Comparison of ENCODE assay signal across 7 mouse cellular contexts in the genomic region with DNA sequence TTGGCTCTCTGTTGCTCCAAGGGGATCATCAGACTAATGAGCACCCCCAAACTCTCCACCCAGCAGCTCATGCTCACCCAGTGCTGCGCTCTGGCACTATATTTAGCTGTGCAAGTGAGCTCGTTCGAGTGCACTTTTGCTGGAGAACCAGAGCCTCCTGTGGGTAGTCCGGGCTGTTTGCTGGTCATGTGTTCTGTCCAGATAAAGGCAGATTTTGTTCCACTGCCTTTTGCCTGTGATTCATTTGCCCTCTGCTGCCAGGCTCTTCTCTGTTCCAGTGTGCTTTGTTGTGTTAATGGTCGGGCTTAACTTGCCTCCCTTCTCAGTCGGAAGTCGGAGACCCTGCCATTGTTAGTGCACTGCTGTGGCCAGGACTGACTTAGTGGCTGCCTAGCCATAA. TPM values are rescaled to one million over a fixed set of nuclear protein-coding genes. Genes with fewer than 3 reads are reported as not detected.
DNase-seq lines count a peak whose midpoint lies in the region; ATAC-seq and TF ChIP-seq lines count a peak whose summit lies in the region.

No protein-coding gene starts in this region.

- H3K4me3 ChIP-seq in E14TG2a.4 (replicated peaks; ENCODE audit: low read length): peak overlapping the region; percentile 74
- peak overlapping the region; percentile 68; the same call in 1 of the 2 replicates for H3K4me3 ChIP-seq in forebrain, embryonic 16.5 days (replicated peaks; ENCODE audit: low read length)
- H3K4me3 ChIP-seq in limb, embryonic 10.5 days: no peak overlapping the region

- no peak overlapping the region for H3K9ac ChIP-seq in forebrain, embryonic 16.5 days (replicated peaks; ENCODE audit: low read depth, low read length)

- H3K27me3 ChIP-seq in E14TG2a.4 (ENCODE audit: insufficient read depth, low read length): no peaks in the 10 kb centered on the region
- H3K27me3 ChIP-seq in forebrain, embryonic 16.5 days (replicated peaks; ENCODE audit: control insufficient read depth, insufficient read depth, low read length): no peaks in the 10 kb centered on the region
- no peaks in the 10 kb centered on the region for H3K27me3 ChIP-seq in limb, embryonic 10.5 days (ENCODE audit: low read depth, poor library complexity, severe bottlenecking)

- TF ChIP-seq CTCF in E14TG2a.4 (conservative IDR thresholded peaks at IDR 0.05; ENCODE audit: low read length): no peak

- no peaks in the 10 kb centered on the region for H3K9me3 ChIP-seq in E14TG2a.4 (ENCODE audit: low read length)
- H3K9me3 ChIP-seq in forebrain, embryonic 16.5 days (ENCODE audit: control insufficient read depth, low read length): no peaks in the 10 kb centered on the region
- no peaks in the 10 kb centered on the region for H3K9me3 ChIP-seq in limb, embryonic 10.5 days (replicated peaks)

- peak overlapping the region; percentile 83 for H3K4me2 ChIP-seq in forebrain, embryonic 16.5 days (ENCODE audit: low read length)

- WGBS in forebrain, embryonic 16.5 days: 29% methylated on average over 7 of the region's 7 CpGs
- 80% methylated on average over 7 of the region's 7 CpGs for WGBS in limb, embryonic 10.5 days

- peak; percentile 90 for DNase-seq in ES-CJ7 (ENCODE audit: low read depth, low spot score)
- no peak for DNase-seq in limb, embryonic 10.5 days (ENCODE audit: low spot score)
- no peak for DNase-seq in retina, embryonic 14.5 days (ENCODE audit: low spot score)
- DNase-seq in thymus, adult 18-20 months: no peak

- no peak for ATAC-seq in forebrain, embryonic 16.5 days
- ATAC-seq in CD4-positive, CD25-positive, alpha-beta regulatory T cell, adult 4 months: no peak

- peak overlapping the region; percentile 61 for H3K27ac ChIP-seq in forebrain, embryonic 16.5 days (ENCODE audit: low read length)
- H3K27ac ChIP-seq in limb, embryonic 10.5 days: peak overlapping the region; percentile 12; the same call in 1 of the 2 replicates

- peaks cover 45% of the 10 kb centered on the region for H3K36me3 ChIP-seq in E14TG2a.4 (ENCODE audit: insufficient read depth, low read length)
- peaks cover 25% of the 10 kb centered on the region for H3K36me3 ChIP-seq in forebrain, embryonic 16.5 days (ENCODE audit: control insufficient read depth, insufficient read depth)
- peaks cover 66% of the 10 kb centered on the region for H3K36me3 ChIP-seq in limb, embryonic 10.5 days

- H3K4me1 ChIP-seq in E14TG2a.4 (replicated peaks; ENCODE audit: low read depth, low read length): peaks cover 65% of the 10 kb centered on the region
- peaks cover 34% of the 10 kb centered on the region for H3K4me1 ChIP-seq in forebrain, embryonic 16.5 days (replicated peaks; ENCODE audit: control insufficient read depth, insufficient read depth, low read length)
- peaks cover 27% of the 10 kb centered on the region for H3K4me1 ChIP-seq in limb, embryonic 10.5 days

RNA-seq across cellular contexts. Expression of gene Gm17349, which starts 0.4 kb away (rescaled TPM):
- not detected in 2 replicates for polyA plus RNA-seq in forebrain, embryonic 16.5 days (2015; fragmentation: Nextera tagmentation; extraction: Ambion mirVana)
- polyA plus RNA-seq in limb, embryonic 10.5 days (2016; fragmentation: Nextera tagmentation; extraction: Ambion mirVana): not detected in 2 replicates
- not detected for polyA plus RNA-seq in CD4-positive, CD25-positive, alpha-beta regulatory T cell, adult 4 months (2017; shearing (Covaris generic))

RNA-seq across cellular contexts. Expression of gene Smarcd1, which starts 3.0 kb away (rescaled TPM):
- 111 and 116 TPM in 2 replicates for polyA plus RNA-seq in forebrain, embryonic 16.5 days (2015; fragmentation: Nextera tagmentation; extraction: Ambion mirVana)
- 84.0 and 85.8 TPM in 2 replicates for polyA plus RNA-seq in limb, embryonic 10.5 days (2016; fragmentation: Nextera tagmentation; extraction: Ambion mirVana)
- polyA plus RNA-seq in CD4-positive, CD25-positive, alpha-beta regulatory T cell, adult 4 months (2017; shearing (Covaris generic)): 10 to 100 TPM; 10.0 to 14.8 TPM

RNA-seq across cellular contexts. Expression of gene Gpd1, which starts 12.4 kb away (rescaled TPM):
- 2.4 and 2.9 TPM in 2 replicates for polyA plus RNA-seq in forebrain, embryonic 16.5 days (2015; fragmentation: Nextera tagmentation; extraction: Ambion mirVana)
- polyA plus RNA-seq in limb, embryonic 10.5 days (2016; fragmentation: Nextera tagmentation; extraction: Ambion mirVana): 0.29 and 0.59 TPM in 2 replicates
- under 1 TPM in 1 of 2 experiments, not detected in 1; 0.41 TPM for polyA plus RNA-seq in CD4-positive, CD25-positive, alpha-beta regulatory T cell, adult 4 months (2017; shearing (Covaris generic))

RNA-seq across cellular contexts. Expression of gene Cox14, which starts 20.5 kb away (rescaled TPM):
- polyA plus RNA-seq in forebrain, embryonic 16.5 days (2015; fragmentation: Nextera tagmentation; extraction: Ambion mirVana): 151 and 164 TPM in 2 replicates
- 113 and 127 TPM in 2 replicates for polyA plus RNA-seq in limb, embryonic 10.5 days (2016; fragmentation: Nextera tagmentation; extraction: Ambion mirVana)
- polyA plus RNA-seq in CD4-positive, CD25-positive, alpha-beta regulatory T cell, adult 4 months (2017; shearing (Covaris generic)): 100 to 1,000 TPM; 139 to 168 TPM

RNA-seq across cellular contexts. Expression of gene Asic1, which starts 34.7 kb away (rescaled TPM):
- 26.2 and 37.4 TPM in 2 replicates for polyA plus RNA-seq in forebrain, embryonic 16.5 days (2015; fragmentation: Nextera tagmentation; extraction: Ambion mirVana)
- polyA plus RNA-seq in limb, embryonic 10.5 days (2016; fragmentation: Nextera tagmentation; extraction: Ambion mirVana): 1.1 TPM in 2 replicates
- under 1 TPM in 1 of 2 experiments, not detected in 1; 0.52 TPM for polyA plus RNA-seq in CD4-positive, CD25-positive, alpha-beta regulatory T cell, adult 4 months (2017; shearing (Covaris generic))
